Mouse (Mus musculus) limb, embryonic 15.5 days (tissue): ENCODE data around the gene Mbd3. TPM values are rescaled to one million over a fixed set of nuclear protein-coding genes. Genes with fewer than 3 reads are reported as not detected.
A peak's percentile ranks its signal among the peaks of the same experiment; 100 is the strongest.
"Not testable (repeated sequence)": the region's sequence is repeated elsewhere in the genome, so short reads cannot be mapped to it uniquely, and the experiment has no call there.

ENCODE experiments used
- ATAC-seq: fragments of 200-750 bp; cut with Nextera tagmentation; 2 replicates; pipeline ENCODE4 v1.8.0; 2017; ENCODE audit warnings: low read depth, moderate TSS enrichment; ENCODE audit not compliant: insufficient number of reproducible peaks, low FRiP score, low TSS enrichment
- H3K27ac ChIP-seq: fragments of 300-500 bp; sonication (generic); 2 replicates; pipeline ENCODE4 v1.5.1; 2015; ENCODE audit warnings: moderate library complexity, mild to moderate bottlenecking, inconsistent platforms
- H3K27me3 ChIP-seq: fragments of 300-500 bp; sonication (generic); 2 replicates; pipeline ENCODE4 v1.6.1; 2015; ENCODE audit warnings: inconsistent platforms
- H3K36me3 ChIP-seq: fragments of 300-500 bp; sonication (generic); 2 replicates; pipeline ENCODE4 v1.6.1; 2015; ENCODE audit warnings: inconsistent platforms
- H3K4me1 ChIP-seq: fragments of 300-500 bp; sonication (generic); 2 replicates; pipeline ENCODE4 v1.6.1; 2015; ENCODE audit warnings: inconsistent platforms
- H3K4me2 ChIP-seq: fragments of 300-500 bp; sonication (generic); 2 replicates; pipeline ENCODE4 v1.6.1; 2015; ENCODE audit warnings: mild to moderate bottlenecking, inconsistent platforms
- H3K4me3 ChIP-seq: fragments of 300-500 bp; sonication (generic); 2 replicates; pipeline ENCODE4 v1.5.1; 2015; ENCODE audit warnings: mild to moderate bottlenecking, inconsistent platforms
- H3K9ac ChIP-seq: fragments of 300-500 bp; sonication (generic); 2 replicates; pipeline ENCODE4 v1.6.1; 2015; ENCODE audit warnings: inconsistent platforms
- H3K9me3 ChIP-seq: fragments of 300-500 bp; sonication (generic); 2 replicates; pipeline ENCODE4 v1.6.1; 2016; ENCODE audit warnings: inconsistent platforms
- WGBS: fragments of 180-500 bp; shearing (Covaris S2); methylation state at CpG from one replicate; pipeline ENCODE4 v1.1.7; 2015; 5-methylcytosine and 5-hydroxymethylcytosine counted together
- polyA plus RNA-seq: library from polyadenylated mRNA; unstranded; fragments of >200 nt; fragmentation: Nextera tagmentation; extraction: Ambion mirVana; gene quantifications from 2 replicates; pipeline ENCODE4 v1.2.1, GENCODE M21; 2015

Gene Mbd3
- polyA plus RNA-seq, 1 experiment from 2014 or later = 219 TPM

- Histone ChIP-seq H3K27ac (no peak within 1 kb of the TSS), H3K4me1 (peaks cover 27% of the 10 kb centered on the region), H3K4me2 (peak within 1 kb of the TSS; percentile 69), H3K4me3 (peak within 1 kb of the TSS; percentile 38), H3K9me3 (no peaks in the 10 kb centered on the region), H3K27me3 (peaks cover 90% of the 10 kb centered on the region), H3K36me3 (no peaks in the 10 kb centered on the region), H3K9ac (peak within 1 kb of the TSS; percentile 35; the same call in 1 of the 2 replicates)
- ATAC-seq = no peak
- WGBS = 1% methylated on average over 53 of the region's 53 CpGs
Measured at GRCm38 (mm10) chr10:80356001-80356682, 43.2 kb downstream of the Mbd3 start, which contains the start of gene Plk5. Gene Plk5, plus strand, starts transcription at chr10:80356459.

GRCm38 (mm10) chr10:80355431-80355830 lies 43.9 kb downstream of the Mbd3 start:
- no peak overlapping the region for H3K9ac ChIP-seq
- H3K27ac ChIP-seq = no peak overlapping the region
- H3K27me3 ChIP-seq = peaks cover 96% of the 10 kb centered on the region
- WGBS = 10% methylated on average over 9 of the region's 9 CpGs
- H3K4me2 ChIP-seq = no peak overlapping the region
- H3K4me3 ChIP-seq = no peak overlapping the region
- no peaks in the 10 kb centered on the region for H3K36me3 ChIP-seq
- peaks cover 28% of the 10 kb centered on the region for H3K4me1 ChIP-seq
- H3K9me3 ChIP-seq = no peaks in the 10 kb centered on the region
- ATAC-seq = no peak

- 59% methylated on average over 8 of the region's 8 CpGs for WGBS
- Histone ChIP-seq H3K4me2 (no peak overlapping the region), H3K9me3 (no peaks in the 10 kb centered on the region), H3K27me3 (peaks cover 97% of the 10 kb centered on the region), H3K27ac (no peak overlapping the region), H3K36me3 (no peaks in the 10 kb centered on the region), H3K9ac (no peak overlapping the region), H3K4me3 (no peak overlapping the region), H3K4me1 (peaks cover 41% of the 10 kb centered on the region)
- no peak for ATAC-seq
Measured at GRCm38 (mm10) chr10:80352727-80353126, 46.6 kb downstream of the Mbd3 start.

DNA sequence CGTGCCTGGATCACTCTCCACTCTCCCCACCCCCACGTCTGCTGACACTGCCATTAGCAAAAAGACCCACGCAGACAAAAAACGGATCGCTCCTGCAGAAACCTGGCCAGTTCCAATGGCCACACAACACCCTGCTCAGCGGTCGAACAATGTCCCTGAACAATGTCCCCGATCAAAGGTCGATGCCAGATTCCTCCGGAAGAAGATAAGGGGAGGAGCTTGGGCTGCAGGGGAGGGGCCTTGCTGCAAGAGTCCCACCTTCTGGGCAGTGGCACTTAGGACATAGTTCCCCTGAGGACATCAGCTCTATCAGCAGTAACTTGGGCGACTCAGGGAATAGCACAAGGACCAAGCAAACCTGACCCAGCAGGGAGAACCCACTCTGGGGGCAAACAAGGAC lies 47.5 kb downstream of the Mbd3 start:
- ATAC-seq = no peak
- Histone ChIP-seq H3K36me3 (no peaks in the 10 kb centered on the region), H3K27me3 (peaks cover 97% of the 10 kb centered on the region), H3K9me3 (no peaks in the 10 kb centered on the region), H3K4me1 (peaks cover 40% of the 10 kb centered on the region), H3K4me2 (no peak overlapping the region), H3K4me3 (no peak overlapping the region), H3K27ac (no peak overlapping the region), H3K9ac (no peak overlapping the region)
- 24% methylated on average over 11 of the region's 11 CpGs for WGBS

- Histone ChIP-seq H3K9ac (no peak overlapping the region), H3K4me1 (peaks cover 27% of the 10 kb centered on the region), H3K4me2 (no peak overlapping the region), H3K27ac (no peak overlapping the region), H3K36me3 (no peaks in the 10 kb centered on the region), H3K27me3 (peaks cover 95% of the 10 kb centered on the region), H3K4me3 (no peak overlapping the region), H3K9me3 (no peaks in the 10 kb centered on the region)
- ATAC-seq = peak; percentile 61
- 6% methylated on average over 7 of the region's 7 CpGs for WGBS
Measured at GRCm38 (mm10) chr10:80350292-80350691, 49.1 kb downstream of the Mbd3 start.

- 0 out of 2 replicates have a peak overlapping the region, but pooled peaks have one; percentile 13 for H3K27ac ChIP-seq
- H3K4me2 ChIP-seq = peak overlapping the region; percentile 52
- peak overlapping the region; percentile 31; the same call in 1 of the 2 replicates for H3K9ac ChIP-seq
- H3K36me3 ChIP-seq = no peaks in the 10 kb centered on the region
- no peaks in the 10 kb centered on the region for H3K9me3 ChIP-seq
- peaks cover 40% of the 10 kb centered on the region for H3K4me1 ChIP-seq
- H3K4me3 ChIP-seq = peak overlapping the region; percentile 38
- 10% methylated on average over 26 of the region's 26 CpGs for WGBS
- H3K27me3 ChIP-seq = peaks cover 96% of the 10 kb centered on the region
- ATAC-seq = no peak
Measured at GRCm38 (mm10) chr10:80348981-80349380, 50.4 kb downstream of the Mbd3 start.

DNA sequence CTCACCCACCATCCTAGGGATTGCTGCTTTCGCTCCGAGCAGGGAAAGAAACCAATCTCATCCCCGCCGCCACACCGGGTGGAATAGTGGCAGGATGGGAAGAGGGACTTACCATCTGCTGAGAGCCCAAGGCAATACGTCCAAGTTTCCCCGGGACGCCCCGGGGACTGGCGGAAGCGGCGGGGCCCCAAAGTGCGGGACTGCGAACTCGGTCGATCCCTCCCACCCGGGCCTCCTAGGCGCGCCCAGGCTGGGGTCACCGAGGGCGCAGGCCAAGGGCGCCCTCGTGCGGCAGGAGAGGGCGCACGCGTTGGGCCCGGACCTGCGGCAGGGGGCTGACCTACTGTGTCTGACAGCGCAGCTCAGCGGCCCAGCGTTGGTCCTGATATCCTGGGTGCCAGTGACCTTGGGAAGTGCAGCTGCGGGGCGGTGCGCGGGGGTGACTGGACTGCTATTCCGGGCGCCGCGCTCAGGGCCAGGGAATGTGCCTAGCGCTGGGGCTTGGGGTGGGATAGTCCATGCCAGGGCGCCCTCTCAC lies 51.0 kb downstream of the Mbd3 start, which contains the start of gene Adamtsl5:
TSS of gene Adamtsl5 (minus strand) at position 169 of the 538 bp plus-strand sequence.
- H3K9ac ChIP-seq = peak within 1 kb of the TSS; percentile 31; the same call in 1 of the 2 replicates
- H3K27me3 ChIP-seq = peaks cover 97% of the 10 kb centered on the region
- H3K4me2 ChIP-seq = peak within 1 kb of the TSS; percentile 52
- peaks cover 47% of the 10 kb centered on the region for H3K4me1 ChIP-seq
- H3K4me3 ChIP-seq = peak within 1 kb of the TSS; percentile 38
- H3K36me3 ChIP-seq = no peaks in the 10 kb centered on the region
- peak; percentile 50 for ATAC-seq
- 1% methylated on average over 41 of the region's 42 CpGs for WGBS
- H3K9me3 ChIP-seq = no peaks in the 10 kb centered on the region
- 0 out of 2 replicates have a peak within 1 kb of the TSS, but pooled peaks have one; percentile 13 for H3K27ac ChIP-seq

- Histone ChIP-seq H3K27me3 (peaks cover 97% of the 10 kb centered on the region), H3K9ac (0 out of 2 replicates have a peak overlapping the region, but pooled peaks have one; percentile 28), H3K4me1 (peaks cover 55% of the 10 kb centered on the region), H3K4me3 (peak overlapping the region; percentile 38), H3K4me2 (peak overlapping the region; percentile 52), H3K36me3 (no peaks in the 10 kb centered on the region), H3K27ac (no peak overlapping the region), H3K9me3 (no peaks in the 10 kb centered on the region)
- ATAC-seq = no peak
- WGBS = 11% methylated on average over 17 of the region's 17 CpGs
Measured at GRCm38 (mm10) chr10:80347514-80347967, 51.8 kb downstream of the Mbd3 start.

- H3K4me2 ChIP-seq, H3K27ac ChIP-seq, H3K36me3 ChIP-seq, H3K4me3 ChIP-seq, H3K9ac ChIP-seq, H3K9me3 ChIP-seq, ATAC-seq: not testable (repeated sequence)
- peaks cover 71% of the 10 kb centered on the region for H3K4me1 ChIP-seq
- peaks cover 97% of the 10 kb centered on the region for H3K27me3 ChIP-seq
- WGBS = 83% methylated on average over 6 of the region's 6 CpGs
Measured at GRCm38 (mm10) chr10:80345929-80346328, 53.4 kb downstream of the Mbd3 start.

GRCm38 (mm10) chr10:80345122-80345521 lies 54.2 kb downstream of the Mbd3 start:
- Histone ChIP-seq H3K27ac (no peak overlapping the region), H3K4me2 (peak overlapping the region; percentile 31), H3K27me3 (peaks cover 97% of the 10 kb centered on the region), H3K36me3 (no peaks in the 10 kb centered on the region), H3K4me1 (peaks cover 75% of the 10 kb centered on the region), H3K4me3 (peak overlapping the region; percentile 16), H3K9ac (no peak overlapping the region), H3K9me3 (no peaks in the 10 kb centered on the region)
- no peak for ATAC-seq
- WGBS = 2% methylated on average over 16 of the region's 16 CpGs

- Histone ChIP-seq H3K4me2 (peak overlapping the region; percentile 31; the same call in 1 of the 2 replicates), H3K4me3 (no peak overlapping the region), H3K27ac (0 out of 2 replicates have a peak overlapping the region, but pooled peaks have one; percentile 22), H3K27me3 (peaks cover 88% of the 10 kb centered on the region), H3K9ac (no peak overlapping the region), H3K4me1 (peaks cover 79% of the 10 kb centered on the region), H3K9me3 (no peaks in the 10 kb centered on the region), H3K36me3 (no peaks in the 10 kb centered on the region)
- 41% methylated on average over 9 of the region's 9 CpGs for WGBS
- ATAC-seq = no peak
Measured at GRCm38 (mm10) chr10:80344131-80344661, 55.2 kb downstream of the Mbd3 start.

DNA sequence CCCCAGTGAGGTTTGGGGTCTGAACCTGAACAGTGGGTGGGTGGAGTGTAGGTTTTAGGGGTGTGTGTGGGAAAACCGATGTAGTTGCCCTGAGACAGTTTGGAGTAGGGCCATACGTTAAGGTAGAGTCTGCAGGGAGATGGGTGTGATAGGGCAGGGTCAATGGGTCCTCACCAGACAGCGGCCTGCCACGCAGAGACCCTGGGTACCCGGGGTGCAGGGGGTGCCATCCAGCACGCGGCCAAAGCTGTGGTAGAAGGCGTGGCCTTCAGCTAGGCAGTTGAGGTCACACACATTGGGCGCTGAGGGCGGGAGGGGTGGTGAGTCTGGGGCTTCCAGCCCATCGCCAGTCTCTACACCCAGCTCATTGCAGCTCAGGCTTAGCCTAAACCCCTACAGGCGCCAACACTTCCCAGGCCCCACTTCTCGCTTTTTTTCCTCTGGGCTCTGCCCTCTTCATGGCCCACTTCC lies 55.9 kb downstream of the Mbd3 start:
- Histone ChIP-seq H3K4me1 (peaks cover 71% of the 10 kb centered on the region), H3K9me3 (no peaks in the 10 kb centered on the region), H3K36me3 (no peaks in the 10 kb centered on the region), H3K27ac (no peak overlapping the region; the same call in 1 of the 2 replicates), H3K9ac (no peak overlapping the region), H3K27me3 (peaks cover 81% of the 10 kb centered on the region), H3K4me3 (peak overlapping the region; percentile 33), H3K4me2 (peak overlapping the region; percentile 55)
- ATAC-seq = no peak
- WGBS = 25% methylated on average over 13 of the region's 13 CpGs
